9 mouse cellular contexts compared by ENCODE assay signal in genomic region chr13:34240087-34240428, GRCm38 (mm10).
DNase-seq lines count a peak whose midpoint lies in the region; ATAC-seq lines count a peak whose summit lies in the region.
"Had no signal": no experiment of that assay in that cellular context is flagged by ENCODE, and none has a peak within 500 bp of the region (broad histone marks: within the 10 kb centered on the region; RNA-seq: fewer than 3 reads in every experiment).

No protein-coding gene starts in this region.

- H3K4me3 ChIP-seq in neural tube, embryonic 12.5 days: no peak overlapping the region
- no peak overlapping the region for H3K4me3 ChIP-seq in forebrain, embryonic 13.5 days
- no peak overlapping the region for H3K4me3 ChIP-seq in kidney, embryonic 16.5 days (ENCODE audit: low read length)
- H3K4me3 ChIP-seq: hindbrain, embryonic 13.5 days had no signal

- DNase-seq in neural tube, embryonic 10.5 days (ENCODE audit: extremely low spot score, low spot score): no peak
- DNase-seq in yolk sac, embryonic 10.5 days (ENCODE audit: low spot score): peak; percentile 73
- DNase-seq in thymus, adult 18-20 months: no peak
- DNase-seq: lung, postnatal 14 days had no signal

- H3K9ac ChIP-seq in neural tube, embryonic 12.5 days: no peak overlapping the region
- no peak overlapping the region for H3K9ac ChIP-seq in forebrain, embryonic 13.5 days
- H3K9ac ChIP-seq in kidney, embryonic 16.5 days (replicated peaks; ENCODE audit: low read length): no peak overlapping the region
- H3K9ac ChIP-seq: hindbrain, embryonic 13.5 days had no signal

- no peaks in the 10 kb centered on the region for H3K9me3 ChIP-seq in neural tube, embryonic 12.5 days
- no peaks in the 10 kb centered on the region for H3K9me3 ChIP-seq in forebrain, embryonic 13.5 days (replicated peaks)
- H3K9me3 ChIP-seq in kidney, embryonic 16.5 days (ENCODE audit: low read length): no peaks in the 10 kb centered on the region
- H3K9me3 ChIP-seq: hindbrain, embryonic 13.5 days had no signal

- ATAC-seq in neural tube, embryonic 12.5 days (ENCODE audit: low FRiP score, low read depth): peak; percentile 15; the same call in 1 of the 2 replicates
- no peak for ATAC-seq in forebrain, embryonic 13.5 days
- peak; percentile 85 for ATAC-seq in kidney, embryonic 16.5 days (ENCODE audit: low FRiP score, low TSS enrichment)
- ATAC-seq in megakaryocyte, adult 5-6 weeks (ENCODE audit: poor library complexity, severe bottlenecking): no peak

- H3K4me2 ChIP-seq in neural tube, embryonic 12.5 days (replicated peaks): no peak overlapping the region
- H3K4me2 ChIP-seq in forebrain, embryonic 13.5 days: no peak overlapping the region
- H3K4me2 ChIP-seq in kidney, embryonic 16.5 days (replicated peaks; ENCODE audit: low read depth, low read length): peak overlapping the region; percentile 30; the same call in 1 of the 2 replicates
- H3K4me2 ChIP-seq: hindbrain, embryonic 13.5 days had no signal

- H3K27ac ChIP-seq in neural tube, embryonic 12.5 days: no peak overlapping the region
- peak overlapping the region; percentile 90 for H3K27ac ChIP-seq in forebrain, embryonic 13.5 days
- H3K27ac ChIP-seq in kidney, embryonic 16.5 days (ENCODE audit: low read length): peak overlapping the region; percentile 85

- H3K27me3 ChIP-seq in neural tube, embryonic 12.5 days (replicated peaks): no peaks in the 10 kb centered on the region
- no peaks in the 10 kb centered on the region for H3K27me3 ChIP-seq in forebrain, embryonic 13.5 days
- no peaks in the 10 kb centered on the region for H3K27me3 ChIP-seq in kidney, embryonic 16.5 days (ENCODE audit: insufficient read depth, low read length)
- H3K27me3 ChIP-seq: hindbrain, embryonic 13.5 days had no signal

- H3K36me3 ChIP-seq in neural tube, embryonic 12.5 days: no peaks in the 10 kb centered on the region
- H3K36me3 ChIP-seq in forebrain, embryonic 13.5 days (ENCODE audit: poor library complexity, severe bottlenecking): no peaks in the 10 kb centered on the region
- H3K36me3 ChIP-seq in kidney, embryonic 16.5 days (ENCODE audit: insufficient read depth, low read length): no peaks in the 10 kb centered on the region
- H3K36me3 ChIP-seq: hindbrain, embryonic 13.5 days had no signal

- WGBS in neural tube, embryonic 12.5 days: 50% methylated on average over 3 of the region's 3 CpGs
- 17% methylated on average over 3 of the region's 3 CpGs for WGBS in forebrain, embryonic 13.5 days
- 36% methylated on average over 3 of the region's 3 CpGs for WGBS in kidney, embryonic 16.5 days

- H3K4me1 ChIP-seq in neural tube, embryonic 12.5 days: peaks cover 61% of the 10 kb centered on the region
- H3K4me1 ChIP-seq in forebrain, embryonic 13.5 days: peaks cover 70% of the 10 kb centered on the region
- peaks cover 28% of the 10 kb centered on the region for H3K4me1 ChIP-seq in kidney, embryonic 16.5 days (ENCODE audit: insufficient read depth, low read length)

Comparison
In these comparisons a context has a peak if more than half of its experiments do, and no peak if none do; other contexts are left out.
1. ATAC-seq: peak in neural tube, embryonic 12.5 days (single experiment) and kidney, embryonic 16.5 days (single experiment); none in forebrain, embryonic 13.5 days (single experiment) and megakaryocyte, adult 5-6 weeks (single experiment).